Mouse (Mus musculus): ENCODE measurements at regions not wholly inside any gene's neighbourhood (a gene's known extent, or its start where the extent isn't known, plus 50 kb on each side); places are given as distances from the start of the nearest gene placed in this dataset.
"Not testable (repeated sequence)": the region's sequence is repeated elsewhere in the genome, so short reads cannot be mapped to it uniquely, and the experiment has no call there.

GRCm38 (mm10) chr1:101524447-101524846, 1751.9 kb downstream of the Cntnap5b start:
- Histone ChIP-seq H3K4me1 (replicated peaks) (no peaks in the 10 kb centered on the region), H3K27me3 (no peaks in the 10 kb centered on the region), H3K9ac (no peak overlapping the region), H3K4me3 (no peak overlapping the region), H3K36me3 (no peaks in the 10 kb centered on the region), H3K4me2 (no peak overlapping the region), H3K27ac (no peak overlapping the region), H3K9me3 (no peaks in the 10 kb centered on the region)
- no peak for ATAC-seq (ENCODE audit: low FRiP score)
- WGBS, result 91% methylated on average over 2 of the region's 2 CpGs

DNA sequence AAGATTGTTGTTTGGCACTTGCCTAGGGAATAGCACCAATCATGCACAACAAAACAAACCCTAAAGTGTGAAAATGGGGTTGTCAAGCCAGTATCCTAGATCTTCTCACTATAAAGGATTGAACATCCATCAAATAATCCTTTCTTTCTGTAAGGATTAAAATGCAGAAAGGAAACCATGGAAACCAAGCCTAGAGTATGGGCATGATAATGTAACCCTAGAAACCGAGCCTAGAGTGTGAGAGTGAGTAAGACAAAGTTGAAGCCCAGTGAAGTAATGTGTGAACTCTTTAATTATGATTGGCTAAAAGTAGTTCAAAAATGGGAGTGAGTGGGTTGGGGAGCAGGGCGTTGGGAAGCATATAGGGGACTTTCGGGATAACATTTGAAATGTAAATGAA, 1757.4 kb downstream of the Cntnap5b start:
- H3K4me3 ChIP-seq, result no peak overlapping the region
- ATAC-seq (ENCODE audit: low FRiP score), result no peak
- H3K9ac ChIP-seq, result no peak overlapping the region
- no peaks in the 10 kb centered on the region for H3K36me3 ChIP-seq
- H3K9me3 ChIP-seq, result no peaks in the 10 kb centered on the region
- H3K4me2 ChIP-seq, result no peak overlapping the region
- H3K4me1 ChIP-seq (replicated peaks), result no peaks in the 10 kb centered on the region
- 59% methylated on average over 3 of the region's 3 CpGs for WGBS
- H3K27ac ChIP-seq, result no peak overlapping the region
- no peaks in the 10 kb centered on the region for H3K27me3 ChIP-seq

DNA sequence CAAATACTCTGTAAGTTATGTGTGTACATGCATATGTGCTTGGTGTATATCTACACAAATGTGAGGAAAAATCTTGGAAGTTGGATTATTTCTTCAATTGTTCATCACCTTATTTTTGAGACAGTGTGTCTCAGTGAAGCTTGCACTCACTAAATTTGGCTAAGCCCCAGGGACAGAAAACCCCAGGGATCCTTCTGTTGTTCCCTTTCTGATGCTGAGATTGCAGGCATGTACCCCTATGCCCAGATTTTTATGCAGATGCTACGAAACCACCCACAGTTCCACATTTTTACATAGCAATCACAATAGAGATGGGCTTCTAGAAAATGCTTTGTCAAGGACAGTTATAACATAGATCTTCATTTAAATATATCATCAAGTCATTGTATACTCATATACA, 1799.7 kb downstream of the Cntnap5b start:
- no peak overlapping the region for H3K27ac ChIP-seq
- no peaks in the 10 kb centered on the region for H3K36me3 ChIP-seq
- no peak for ATAC-seq (ENCODE audit: low FRiP score)
- no peak overlapping the region for H3K4me2 ChIP-seq
- H3K9ac ChIP-seq, result no peak overlapping the region
- H3K4me3 ChIP-seq, result no peak overlapping the region
- H3K9me3 ChIP-seq, result no peaks in the 10 kb centered on the region
- whole genome bisulfite sequencing, result 92% methylated on average over 1 of the region's 1 CpGs
- no peaks in the 10 kb centered on the region for H3K27me3 ChIP-seq
- no peaks in the 10 kb centered on the region for H3K4me1 ChIP-seq (replicated peaks)

GRCm38 (mm10) chr1:101585325-101586028, 1812.9 kb downstream of the Cntnap5b start:
- Histone ChIP-seq H3K27me3 (no peaks in the 10 kb centered on the region), H3K27ac (peak overlapping the region; percentile 1; the same call in 1 of the 2 replicates), H3K9ac (no peak overlapping the region), H3K4me3 (no peak overlapping the region), H3K9me3 (no peaks in the 10 kb centered on the region), H3K4me2 (no peak overlapping the region), H3K4me1 (replicated peaks) (peaks cover 4% of the 10 kb centered on the region; the same call in 1 of the 2 replicates), H3K36me3 (no peaks in the 10 kb centered on the region)
- no peak for ATAC-seq (ENCODE audit: low FRiP score)
- 47% methylated on average over 2 of the region's 2 CpGs for WGBS

DNA sequence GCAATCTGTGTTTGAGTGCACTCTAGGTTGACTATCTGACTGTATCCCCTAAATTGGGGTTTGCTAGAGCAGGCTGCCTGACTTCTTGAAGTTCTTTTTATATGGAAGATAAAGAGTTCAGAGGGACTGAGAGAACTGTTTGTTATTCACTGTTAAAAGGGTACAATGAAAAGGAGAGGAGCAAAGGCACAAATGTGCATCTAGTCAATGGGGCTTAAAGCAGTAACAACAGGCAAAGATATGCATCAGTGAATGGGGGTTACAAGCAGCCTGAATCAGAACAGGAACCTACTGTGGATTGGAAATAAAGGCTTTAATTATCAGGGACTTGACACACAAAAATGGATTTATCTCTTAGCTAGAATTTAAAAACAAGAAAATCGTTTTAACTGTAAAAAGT, 1855.9 kb downstream of the Cntnap5b start:
- Histone ChIP-seq H3K9me3 (no peaks in the 10 kb centered on the region), H3K4me3 (no peak overlapping the region), H3K27me3 (no peaks in the 10 kb centered on the region), H3K36me3 (no peaks in the 10 kb centered on the region), H3K4me2 (no peak overlapping the region), H3K9ac (no peak overlapping the region), H3K4me1 (replicated peaks) (no peaks in the 10 kb centered on the region), H3K27ac (no peak overlapping the region)
- 12% methylated on average over 1 of the region's 1 CpGs for WGBS
- no peak for ATAC-seq (ENCODE audit: low FRiP score)

GRCm38 (mm10) chr1:101629006-101629405, 1856.4 kb downstream of the Cntnap5b start:
- no peaks in the 10 kb centered on the region for H3K36me3 ChIP-seq
- H3K9me3 ChIP-seq, result no peaks in the 10 kb centered on the region
- H3K27ac ChIP-seq, result no peak overlapping the region
- no peaks in the 10 kb centered on the region for H3K4me1 ChIP-seq (replicated peaks)
- ATAC-seq (ENCODE audit: low FRiP score), result no peak
- no peak overlapping the region for H3K9ac ChIP-seq
- no peak overlapping the region for H3K4me3 ChIP-seq
- H3K4me2 ChIP-seq, result no peak overlapping the region
- H3K27me3 ChIP-seq, result no peaks in the 10 kb centered on the region
- WGBS, result 76% methylated on average over 2 of the region's 2 CpGs

DNA sequence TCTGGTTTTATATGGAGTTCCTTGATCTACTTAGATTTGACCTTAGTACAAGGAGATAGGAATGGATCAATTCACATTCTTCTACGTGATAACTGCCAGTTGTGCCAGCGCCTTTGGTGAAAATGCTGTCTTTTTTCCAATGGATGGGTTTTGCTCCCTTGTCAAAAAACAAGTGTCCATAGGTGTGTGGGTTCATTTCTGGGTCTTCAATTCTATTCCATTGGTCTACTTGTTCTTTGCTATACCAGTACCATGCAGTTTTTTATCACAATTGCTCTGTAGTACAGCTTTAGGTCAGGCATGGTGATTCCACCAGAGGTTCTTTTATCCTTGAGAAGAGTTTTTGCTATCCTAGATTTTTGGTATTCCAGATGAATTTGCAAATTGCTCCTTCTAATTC, 1891.7 kb downstream of the Cntnap5b start:
- ATAC-seq (ENCODE audit: low FRiP score); H3K36me3 ChIP-seq: not testable (repeated sequence)
- WGBS, result 95% methylated on average over 2 of the region's 2 CpGs

DNA sequence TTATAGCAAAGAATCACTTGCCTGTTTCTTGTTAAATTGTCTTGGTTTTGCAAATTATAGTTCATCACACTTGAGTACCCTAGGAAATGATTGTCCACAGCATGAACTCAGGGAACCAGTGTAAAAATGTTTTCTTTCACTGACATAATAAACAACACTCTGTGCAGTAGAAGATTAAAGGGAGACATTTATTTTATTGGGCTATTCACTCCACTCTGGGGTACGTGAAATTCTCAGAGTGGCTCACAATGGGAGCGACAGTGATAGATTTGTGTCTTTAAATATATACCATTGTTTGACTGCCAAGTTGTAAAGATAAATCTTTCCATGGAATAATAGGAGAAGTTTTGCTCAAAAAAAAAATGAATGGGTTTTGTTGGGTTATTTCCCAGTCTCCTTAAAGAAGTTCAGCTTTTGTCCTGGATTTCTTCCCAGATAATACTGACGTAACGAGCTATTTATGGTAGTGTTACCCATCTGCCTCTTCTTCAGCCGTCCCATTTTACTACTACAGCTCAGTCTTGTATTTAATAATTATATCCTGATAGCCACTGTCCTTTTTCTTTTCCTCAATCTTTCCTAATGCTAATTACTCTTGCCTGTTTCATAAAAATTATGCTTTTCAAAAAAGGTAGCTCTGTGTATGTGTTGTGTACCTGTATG, 1911.3 kb downstream of the Cntnap5b start:
- Histone ChIP-seq H3K9me3 (no peaks in the 10 kb centered on the region), H3K27ac (no peak overlapping the region), H3K9ac (no peak overlapping the region), H3K36me3 (no peaks in the 10 kb centered on the region), H3K4me1 (replicated peaks) (no peaks in the 10 kb centered on the region), H3K4me2 (no peak overlapping the region), H3K4me3 (no peak overlapping the region), H3K27me3 (no peaks in the 10 kb centered on the region)
- 29% methylated on average over 5 of the region's 5 CpGs for WGBS
- ATAC-seq (ENCODE audit: low FRiP score), result no peak

More for the DNA sequence above, 1891.7 kb downstream of the Cntnap5b start:
- H3K4me1 ChIP-seq (replicated peaks); H3K27ac ChIP-seq; H3K9ac ChIP-seq; H3K27me3 ChIP-seq; H3K4me3 ChIP-seq; H3K4me2 ChIP-seq; H3K9me3 ChIP-seq: not testable (repeated sequence)

- Histone ChIP-seq H3K9me3 (no peaks in the 10 kb centered on the region), H3K4me2 (no peak overlapping the region), H3K4me3 (no peak overlapping the region), H3K9ac (no peak overlapping the region), H3K27me3 (no peaks in the 10 kb centered on the region), H3K4me1 (replicated peaks) (no peaks in the 10 kb centered on the region), H3K27ac (no peak overlapping the region), H3K36me3 (no peaks in the 10 kb centered on the region)
- no peak for ATAC-seq (ENCODE audit: low FRiP score)
Observed at GRCm38 (mm10) chr1:101684983-101685382, 1912.4 kb downstream of the Cntnap5b start.
